Mouse (Mus musculus): Measurements from ENCODE around the gene Fam102a. TPM values are rescaled to one million over a fixed set of nuclear protein-coding genes. Genes with fewer than 3 reads are reported as not detected.

Gene Fam102a
- polyA plus RNA-seq, 2 experiments = 0.88 to 0.91 TPM

DNA sequence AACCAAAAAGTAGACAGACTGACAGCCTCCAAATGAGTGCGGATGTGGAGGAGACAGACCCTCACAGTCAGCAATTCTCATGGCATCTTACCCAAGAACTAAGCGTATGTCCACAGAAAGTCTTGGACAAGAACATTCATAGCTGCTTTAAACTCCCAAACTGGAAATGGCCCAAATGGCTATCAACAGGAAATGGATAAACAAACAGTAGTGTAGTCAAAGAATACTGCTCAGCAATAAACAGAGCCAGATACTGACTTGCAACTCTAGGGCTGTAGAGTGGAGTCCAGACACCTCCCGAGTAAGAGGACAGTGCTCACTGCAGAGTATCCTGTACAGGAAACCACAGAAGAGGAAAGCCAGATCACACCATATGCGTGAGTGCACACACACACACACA is 35.8 kb upstream of the Fam102a start:
- H3K27ac ChIP-seq = no peak overlapping the region

DNA sequence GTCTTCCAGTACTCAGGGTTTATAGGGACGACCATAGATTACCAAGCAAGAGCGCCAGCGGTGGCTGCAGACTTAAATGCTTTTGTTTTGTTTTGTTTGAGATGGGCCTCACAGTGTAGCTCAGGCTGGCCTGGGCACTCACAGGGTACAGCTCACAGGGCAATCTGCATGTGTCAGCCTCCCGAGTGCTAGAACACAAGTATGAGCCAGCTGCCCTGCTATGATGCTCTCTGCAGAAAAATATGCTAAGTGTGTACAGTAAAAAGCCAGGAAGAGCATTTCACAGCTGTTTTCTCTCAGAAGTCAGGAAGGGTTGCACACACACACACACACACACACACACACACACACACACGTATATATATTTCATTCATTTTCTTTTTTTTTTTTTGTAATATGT is 34.7 kb upstream of the Fam102a start:
- WGBS (ENCODE audit: insufficient replicate concordance) = 61% methylated on average over 5 of the region's 5 CpGs
- Histone ChIP-seq H3K27ac (no peak overlapping the region), H3K36me3 (replicated peaks; ENCODE audit: control insufficient read depth, insufficient read depth, low read depth) (no peaks in the 10 kb centered on the region), H3K9ac (replicated peaks) (no peak overlapping the region), H3K9me3 (ENCODE audit: control insufficient read depth, low read length) (no peaks in the 10 kb centered on the region), H3K4me2 (ENCODE audit: low read depth) (no peak overlapping the region), H3K4me1 (replicated peaks; ENCODE audit: control insufficient read depth in 2 of 2, insufficient read depth in 2 of 2, low read length in 1 of 2) (peaks cover 0 to 5% of the 10 kb centered on the region in 2 experiments; a peak in 1 of 4 replicates), H3K27me3 (ENCODE audit: control insufficient read depth, insufficient read depth, low read length) (no peaks in the 10 kb centered on the region), H3K4me3 (ENCODE audit: insufficient read depth in 1 of 2, low read depth in 2 of 2, low read length in 2 of 2) (no peak overlapping the region)
- ATAC-seq (ENCODE audit: insufficient read depth) (no peak), DNase-seq (ENCODE audit: low read depth in 3 of 3, low spot score in 3 of 3) (no peak)
- TF ChIP-seq EP300 (IDR thresholded peaks at IDR 0.05; ENCODE audit: low read depth) (no peak), CTCF (IDR thresholded peaks at IDR 0.05; ENCODE audit: low read depth) (no peak)

More for the DNA sequence above, 35.8 kb upstream of the Fam102a start:
- H3K27me3 ChIP-seq (ENCODE audit: control insufficient read depth, insufficient read depth, low read length) = no peaks in the 10 kb centered on the region
- no peak overlapping the region for H3K9ac ChIP-seq (replicated peaks)
- peaks cover 0 to 11% of the 10 kb centered on the region in 2 experiments; a peak in 3 of 4 replicates for H3K4me1 ChIP-seq (replicated peaks; ENCODE audit: control insufficient read depth in 2 of 2, insufficient read depth in 2 of 2, low read length in 1 of 2)
- TF ChIP-seq CTCF (IDR thresholded peaks at IDR 0.05; ENCODE audit: low read depth) (no peak), EP300 (IDR thresholded peaks at IDR 0.05; ENCODE audit: low read depth) (no peak)
- H3K4me2 ChIP-seq (ENCODE audit: low read depth) = no peak overlapping the region
- no peaks in the 10 kb centered on the region for H3K9me3 ChIP-seq (ENCODE audit: control insufficient read depth, low read length)
- no peaks in the 10 kb centered on the region for H3K36me3 ChIP-seq (replicated peaks; ENCODE audit: control insufficient read depth, insufficient read depth, low read depth)
- ATAC-seq (ENCODE audit: insufficient read depth) (no peak), DNase-seq (ENCODE audit: low read depth in 3 of 3, low spot score in 3 of 3) (no peak)
- no peak overlapping the region for H3K4me3 ChIP-seq (ENCODE audit: insufficient read depth in 1 of 2, low read depth in 2 of 2, low read length in 2 of 2)
- WGBS (ENCODE audit: insufficient replicate concordance) = 48% methylated on average over 4 of the region's 4 CpGs

- H3K4me1 ChIP-seq (replicated peaks; ENCODE audit: control insufficient read depth in 2 of 2, insufficient read depth in 2 of 2, low read length in 1 of 2) = peaks cover 0 to under 1% of the 10 kb centered on the region in 2 experiments; a peak in 1 of 4 replicates
- 46% methylated on average over 5 of the region's 5 CpGs for WGBS (ENCODE audit: insufficient replicate concordance)
- no peak for ATAC-seq (ENCODE audit: insufficient read depth)
Measured at GRCm38 (mm10) chr2:32501754-32502324, 33.3 kb upstream of the Fam102a start.

GRCm38 (mm10) chr2:32502843-32503242 is 32.3 kb upstream of the Fam102a start:
- DNase-seq (ENCODE audit: low read depth in 3 of 3, low spot score in 3 of 3) = no peak
- 52% methylated on average over 12 of the region's 12 CpGs for WGBS (ENCODE audit: insufficient replicate concordance)
- no peak for ATAC-seq (ENCODE audit: insufficient read depth)
- H3K27ac ChIP-seq = no peak overlapping the region
- TF ChIP-seq CTCF (IDR thresholded peaks at IDR 0.05; ENCODE audit: low read depth) = no peak
- no peak for TF ChIP-seq EP300 (IDR thresholded peaks at IDR 0.05; ENCODE audit: low read depth)
- H3K27me3 ChIP-seq (ENCODE audit: control insufficient read depth, insufficient read depth, low read length) = no peaks in the 10 kb centered on the region
- H3K4me3 ChIP-seq (ENCODE audit: insufficient read depth in 1 of 2, low read depth in 2 of 2, low read length in 2 of 2) = no peak overlapping the region
- no peak overlapping the region for H3K4me2 ChIP-seq (ENCODE audit: low read depth)
- no peak overlapping the region for H3K9ac ChIP-seq (replicated peaks)
- peaks cover 0 to 6% of the 10 kb centered on the region in 2 experiments; a peak in 2 of 4 replicates for H3K4me1 ChIP-seq (replicated peaks; ENCODE audit: control insufficient read depth in 2 of 2, insufficient read depth in 2 of 2, low read length in 1 of 2)
- no peaks in the 10 kb centered on the region for H3K9me3 ChIP-seq (ENCODE audit: control insufficient read depth, low read length)
- no peaks in the 10 kb centered on the region for H3K36me3 ChIP-seq (replicated peaks; ENCODE audit: control insufficient read depth, insufficient read depth, low read depth)

More at GRCm38 (mm10) chr2:32501754-32502324, 33.3 kb upstream of the Fam102a start:
- Histone ChIP-seq H3K9ac (replicated peaks) (no peak overlapping the region), H3K9me3 (ENCODE audit: control insufficient read depth, low read length) (no peaks in the 10 kb centered on the region), H3K36me3 (replicated peaks; ENCODE audit: control insufficient read depth, insufficient read depth, low read depth) (no peaks in the 10 kb centered on the region), H3K4me2 (ENCODE audit: low read depth) (no peak overlapping the region), H3K27me3 (ENCODE audit: control insufficient read depth, insufficient read depth, low read length) (no peaks in the 10 kb centered on the region), H3K4me3 (ENCODE audit: insufficient read depth in 1 of 2, low read depth in 2 of 2, low read length in 2 of 2) (no peak overlapping the region), H3K27ac (no peak overlapping the region)
- DNase-seq (ENCODE audit: low read depth in 3 of 3, low spot score in 3 of 3) = no peak
- TF ChIP-seq EP300 (IDR thresholded peaks at IDR 0.05; ENCODE audit: low read depth) = no peak
- TF ChIP-seq CTCF (IDR thresholded peaks at IDR 0.05; ENCODE audit: low read depth) = no peak

DNA sequence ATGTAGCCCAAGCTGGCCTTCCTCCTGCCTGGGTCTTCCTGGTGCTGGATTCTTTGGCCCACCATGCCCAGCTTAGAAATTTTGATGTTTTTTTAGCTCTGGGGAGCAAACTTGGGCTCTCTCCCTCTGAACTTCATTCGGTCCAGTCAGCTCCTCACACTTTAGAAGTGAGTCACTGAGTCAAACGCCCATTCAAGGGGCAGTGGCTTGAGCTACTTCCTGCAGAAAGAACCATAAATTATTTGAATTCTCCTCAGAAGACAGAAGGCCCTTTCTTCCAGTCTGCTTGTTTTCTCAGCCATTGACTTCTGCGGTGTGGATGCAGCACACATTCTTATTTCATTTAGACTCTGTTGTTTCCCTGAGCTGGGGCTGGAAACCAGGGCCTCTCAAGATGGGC is 31.5 kb upstream of the Fam102a start:
- ATAC-seq (ENCODE audit: insufficient read depth) (no peak), DNase-seq (ENCODE audit: low read depth in 3 of 3, low spot score in 3 of 3) (no peak)
- Histone ChIP-seq H3K9me3 (ENCODE audit: control insufficient read depth, low read length) (no peaks in the 10 kb centered on the region), H3K27me3 (ENCODE audit: control insufficient read depth, insufficient read depth, low read length) (no peaks in the 10 kb centered on the region), H3K27ac (no peak overlapping the region), H3K4me2 (ENCODE audit: low read depth) (no peak overlapping the region), H3K9ac (replicated peaks) (no peak overlapping the region), H3K36me3 (replicated peaks; ENCODE audit: control insufficient read depth, insufficient read depth, low read depth) (no peaks in the 10 kb centered on the region), H3K4me3 (ENCODE audit: insufficient read depth in 1 of 2, low read depth in 2 of 2, low read length in 2 of 2) (no peak overlapping the region), H3K4me1 (replicated peaks; ENCODE audit: control insufficient read depth in 2 of 2, insufficient read depth in 2 of 2, low read length in 1 of 2) (peaks cover 0 to 6% of the 10 kb centered on the region in 2 experiments; a peak in 2 of 4 replicates)
- WGBS (ENCODE audit: insufficient replicate concordance) = 31% methylated on average over 3 of the region's 3 CpGs
- no peak for TF ChIP-seq CTCF (IDR thresholded peaks at IDR 0.05; ENCODE audit: low read depth)
- no peak for TF ChIP-seq EP300 (IDR thresholded peaks at IDR 0.05; ENCODE audit: low read depth)

All from liver, embryonic 14.5 days (tissue).